Mouse (Mus musculus) testis, adult 2 months (tissue): ENCODE data around the gene Kdr.

Experiments used
- CTCF ChIP-seq: fragments of 200-500 bp; IDR thresholded peaks from 2 replicates; pipeline ENCODE4 v1.5.1; 2012; ENCODE audit warnings: low read depth, mild to moderate bottlenecking, inconsistent platforms, low read length, moderate library complexity; ENCODE audit not compliant: control insufficient read depth, insufficient read depth, insufficient replicate concordance
- POLR2A ChIP-seq: fragments of 200-500 bp; IDR thresholded peaks from 2 replicates; pipeline ENCODE4 v1.6.1; 2012; ENCODE audit warnings: low read depth, mild to moderate bottlenecking, inconsistent platforms, low read length, moderate library complexity; ENCODE audit not compliant: control insufficient read depth

DNA sequence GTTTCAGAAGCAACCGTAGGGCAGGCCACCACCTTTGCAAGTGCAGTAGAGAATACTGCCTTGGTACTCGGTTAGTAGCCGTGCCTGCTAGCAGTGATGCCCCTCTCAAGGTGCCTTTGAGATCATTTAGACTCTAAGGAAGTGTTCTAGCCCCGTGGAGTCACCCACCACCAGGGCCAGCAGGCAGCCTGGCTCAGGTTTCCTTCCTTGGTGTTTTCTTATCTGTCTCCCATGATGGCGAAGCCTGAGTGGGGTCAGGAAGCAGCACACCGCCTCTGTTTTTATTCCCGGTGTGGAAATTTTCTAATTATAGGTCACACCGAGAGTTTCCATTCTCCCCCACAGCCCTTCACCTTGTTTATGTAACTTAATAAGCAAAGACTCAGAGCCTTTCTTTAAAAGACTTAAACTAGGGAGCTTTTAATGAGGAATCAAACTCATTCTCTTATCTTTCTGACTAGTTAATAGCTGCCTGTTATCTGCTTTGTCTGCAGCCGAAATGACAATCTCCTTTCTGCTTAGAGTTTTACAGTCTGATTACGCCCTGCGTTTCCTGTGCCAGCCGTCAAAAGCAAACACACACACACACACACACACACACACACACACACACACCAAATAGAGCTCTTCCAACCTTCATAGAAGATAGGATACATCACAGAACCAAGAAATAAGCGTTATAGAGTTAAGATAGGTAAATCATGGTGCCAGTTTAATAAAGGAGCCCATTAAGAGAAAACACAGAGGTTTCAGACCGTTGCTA, 44.9 kb upstream of the Kdr start:
- TF ChIP-seq POLR2A (no peak), CTCF (no peak)
